Mouse (Mus musculus): ENCODE results near the gene Zswim4. TPM values are rescaled to one million over a fixed set of nuclear protein-coding genes. Genes with fewer than 3 reads are reported as not detected.
A peak's percentile ranks its signal among the peaks of the same experiment; 100 is the strongest.

The Zswim4 gene
- polyA plus RNA-seq, 1 experiment from 2014 or later: 41.1 TPM

- H3K4me3 ChIP-seq: peak within 1 kb of the TSS; percentile 93
- H3K36me3 ChIP-seq: peaks cover 65% of the 10 kb centered on the region
- H3K4me1 ChIP-seq: peaks cover 8% of the 10 kb centered on the region
- peak within 1 kb of the TSS; percentile 85 for H3K4me2 ChIP-seq (replicated peaks)
- H3K27me3 ChIP-seq: no peaks in the 10 kb centered on the region
- WGBS: 4% methylated on average over 52 of the region's 52 CpGs
- ATAC-seq (replicated peaks): peak; percentile 92
- H3K27ac ChIP-seq (replicated peaks): peak within 1 kb of the TSS; percentile 78
- H3K9me3 ChIP-seq: no peaks in the 10 kb centered on the region
- peak within 1 kb of the TSS; percentile 81 for H3K9ac ChIP-seq (replicated peaks)
Observed at GRCm38 (mm10) chr8:84249257-84250170, 12.7 kb upstream of the Zswim4 start, which contains the start of gene D8Ertd738e. Gene D8Ertd738e (minus strand): TSS chr8:84249719.

DNA sequence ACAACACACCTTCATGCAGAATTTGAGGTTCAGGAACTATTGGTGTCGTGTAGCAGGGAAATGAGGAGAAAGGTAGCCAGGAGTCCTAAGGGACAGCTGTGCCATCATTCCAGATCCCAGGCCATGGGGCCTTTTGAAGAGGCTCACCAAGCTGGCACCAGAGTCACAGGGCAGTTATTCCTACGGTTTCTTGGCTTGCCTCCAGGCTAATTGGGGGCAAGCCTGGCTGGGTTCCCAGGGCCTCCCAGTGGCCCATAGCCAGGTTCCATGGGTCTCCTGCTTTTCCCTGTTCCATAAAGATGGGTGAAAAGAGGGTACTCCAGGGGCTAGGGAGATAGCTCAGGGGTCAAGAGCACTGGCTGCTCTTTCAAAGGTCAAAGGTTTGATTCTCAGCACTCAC is 5.0 kb upstream of the Zswim4 start:
- peaks cover 31% of the 10 kb centered on the region for H3K36me3 ChIP-seq
- no peaks in the 10 kb centered on the region for H3K9me3 ChIP-seq
- no peak overlapping the region for H3K27ac ChIP-seq (replicated peaks)
- no peak for ATAC-seq (replicated peaks)
- H3K4me3 ChIP-seq: no peak overlapping the region
- no peaks in the 10 kb centered on the region for H3K27me3 ChIP-seq
- H3K4me1 ChIP-seq: peaks cover 20% of the 10 kb centered on the region
- no peak overlapping the region for H3K4me2 ChIP-seq (replicated peaks)
- H3K9ac ChIP-seq (replicated peaks): no peak overlapping the region
- 24% methylated on average over 2 of the region's 2 CpGs for WGBS

GRCm38 (mm10) chr8:84241167-84241566 is 4.3 kb upstream of the Zswim4 start:
- no peak overlapping the region for H3K4me3 ChIP-seq
- WGBS: 57% methylated on average over 6 of the region's 6 CpGs
- H3K9ac ChIP-seq (replicated peaks): 0 out of 2 replicates have a peak overlapping the region, but pooled peaks have one; percentile 2
- H3K27ac ChIP-seq (replicated peaks): no peak overlapping the region
- ATAC-seq (replicated peaks): no peak
- no peak overlapping the region for H3K4me2 ChIP-seq (replicated peaks)
- H3K27me3 ChIP-seq: no peaks in the 10 kb centered on the region
- H3K9me3 ChIP-seq: no peaks in the 10 kb centered on the region
- H3K36me3 ChIP-seq: peaks cover 24% of the 10 kb centered on the region
- H3K4me1 ChIP-seq: peaks cover 21% of the 10 kb centered on the region

DNA sequence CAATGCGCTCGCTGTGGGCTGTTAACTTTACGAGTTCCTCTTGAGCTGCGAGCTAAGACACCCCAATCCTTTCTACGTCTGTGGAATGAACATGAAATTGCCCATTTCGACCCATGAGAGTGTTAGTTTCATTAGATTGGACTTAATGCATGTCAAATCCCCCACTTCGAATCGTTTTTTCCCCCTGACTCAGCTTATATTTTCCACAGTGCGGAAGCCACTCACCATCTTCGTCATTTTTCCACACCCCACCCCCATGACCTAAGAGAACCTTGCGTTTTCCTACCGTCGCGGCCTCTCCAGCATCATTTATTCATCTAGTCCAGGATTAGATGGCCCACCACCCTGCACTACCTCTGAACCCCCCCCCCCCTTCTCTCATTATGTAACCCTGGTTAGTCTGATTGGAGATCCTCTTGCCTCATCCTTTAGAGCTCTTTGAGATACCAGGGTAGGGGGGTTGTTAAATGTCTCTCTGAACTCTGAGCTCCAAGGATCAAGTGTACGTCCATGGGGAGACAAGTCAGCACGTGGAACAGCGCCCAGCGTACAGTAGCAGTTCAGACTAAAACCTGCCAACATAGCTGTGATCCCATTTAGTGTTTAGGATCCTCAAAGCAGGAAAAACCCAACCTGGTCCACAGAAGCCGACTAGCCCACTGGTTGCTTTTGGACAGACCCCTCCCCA is 831 bp upstream of the Zswim4 start:
- H3K4me1 ChIP-seq: peaks cover 49% of the 10 kb centered on the region
- peak overlapping the region; percentile 85 for H3K4me3 ChIP-seq
- H3K9ac ChIP-seq (replicated peaks): peak overlapping the region; percentile 73
- 21% methylated on average over 19 of the region's 19 CpGs for WGBS
- H3K27me3 ChIP-seq: no peaks in the 10 kb centered on the region
- no peaks in the 10 kb centered on the region for H3K9me3 ChIP-seq
- peak overlapping the region; percentile 90 for H3K27ac ChIP-seq (replicated peaks)
- peak; percentile 8 for ATAC-seq (replicated peaks)
- H3K4me2 ChIP-seq (replicated peaks): peak overlapping the region; percentile 74
- peaks cover 18% of the 10 kb centered on the region; the same call in 1 of the 2 replicates for H3K36me3 ChIP-seq

DNA sequence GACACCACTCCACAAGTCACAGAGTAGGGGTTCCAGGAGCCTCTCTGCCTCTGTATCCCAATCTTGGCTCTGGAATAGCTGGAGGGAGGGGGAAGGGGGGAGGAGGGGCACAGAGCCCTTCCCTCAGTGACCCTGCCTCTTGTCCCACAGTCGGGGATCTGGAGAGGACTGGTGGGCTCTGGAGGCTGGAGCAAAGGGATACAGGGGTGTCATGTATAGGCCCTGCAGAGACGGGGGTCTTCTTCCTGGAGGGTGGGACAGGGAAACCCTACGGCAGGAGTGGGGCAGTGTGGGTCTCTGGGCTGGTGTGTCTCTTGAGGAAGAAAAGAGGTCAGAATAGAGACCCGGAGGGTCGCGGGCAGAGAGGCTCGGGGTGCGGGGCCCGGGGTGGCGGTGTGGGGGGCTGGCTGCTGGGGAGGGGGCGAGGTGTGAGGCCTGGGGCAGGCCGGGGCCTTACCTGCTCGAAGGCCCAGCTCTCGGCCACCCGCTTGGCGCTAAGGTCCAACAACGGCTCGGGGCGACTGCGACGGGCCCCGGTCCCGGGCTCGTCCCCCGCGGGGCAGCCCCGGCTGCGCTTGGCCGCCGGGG is 351 bp downstream of the Zswim4 start:
- WGBS: 0% methylated on average over 30 of the region's 30 CpGs

GRCm38 (mm10) chr8:84235746-84236409 is 977 bp downstream of the Zswim4 start:
- WGBS: 37% methylated on average over 10 of the region's 10 CpGs
- H3K27me3 ChIP-seq: no peaks in the 10 kb centered on the region
- H3K4me2 ChIP-seq (replicated peaks): peak overlapping the region; percentile 64
- H3K4me3 ChIP-seq: peak overlapping the region; percentile 85
- no peak for ATAC-seq (replicated peaks)
- peaks cover 34% of the 10 kb centered on the region for H3K36me3 ChIP-seq
- H3K4me1 ChIP-seq: peaks cover 38% of the 10 kb centered on the region
- H3K27ac ChIP-seq (replicated peaks): peak overlapping the region; percentile 75; the same call in 1 of the 2 replicates
- H3K9ac ChIP-seq (replicated peaks): peak overlapping the region; percentile 96
- H3K9me3 ChIP-seq: no peaks in the 10 kb centered on the region

More for the DNA sequence above, 351 bp downstream of the Zswim4 start:
- Histone ChIP-seq H3K36me3 (peaks cover 28% of the 10 kb centered on the region), H3K9ac (replicated peaks) (peak overlapping the region; percentile 96), H3K4me3 (peak overlapping the region; percentile 85), H3K4me1 (peaks cover 45% of the 10 kb centered on the region), H3K27me3 (no peaks in the 10 kb centered on the region), H3K27ac (replicated peaks) (peak overlapping the region; percentile 75), H3K9me3 (no peaks in the 10 kb centered on the region), H3K4me2 (replicated peaks) (peak overlapping the region; percentile 64)
- ATAC-seq (replicated peaks): peak; percentile 41

- H3K9ac ChIP-seq (replicated peaks): no peak overlapping the region
- H3K27ac ChIP-seq (replicated peaks): no peak overlapping the region
- no peak overlapping the region for H3K4me3 ChIP-seq
- ATAC-seq (replicated peaks): no peak
- peaks cover 61% of the 10 kb centered on the region for H3K36me3 ChIP-seq
- WGBS: 93% methylated on average over 2 of the region's 2 CpGs
- H3K9me3 ChIP-seq: no peaks in the 10 kb centered on the region
- peaks cover 36% of the 10 kb centered on the region for H3K4me1 ChIP-seq
- no peak overlapping the region for H3K4me2 ChIP-seq (replicated peaks)
- no peaks in the 10 kb centered on the region for H3K27me3 ChIP-seq
Observed at GRCm38 (mm10) chr8:84233055-84233454, 3.8 kb downstream of the Zswim4 start.

- no peak overlapping the region for H3K4me3 ChIP-seq
- H3K27ac ChIP-seq (replicated peaks): no peak overlapping the region
- H3K36me3 ChIP-seq: peaks cover 84% of the 10 kb centered on the region
- no peak overlapping the region for H3K9ac ChIP-seq (replicated peaks)
- H3K4me1 ChIP-seq: peaks cover 26% of the 10 kb centered on the region
- WGBS: 73% methylated on average over 17 of the region's 17 CpGs
- no peak for ATAC-seq (replicated peaks)
- H3K9me3 ChIP-seq: no peaks in the 10 kb centered on the region
- H3K4me2 ChIP-seq (replicated peaks): no peak overlapping the region
- no peaks in the 10 kb centered on the region for H3K27me3 ChIP-seq
Observed at GRCm38 (mm10) chr8:84230735-84231134, 6.1 kb downstream of the Zswim4 start.

- WGBS: 76% methylated on average over 21 of the region's 21 CpGs
- no peak overlapping the region for H3K9ac ChIP-seq (replicated peaks)
- H3K27me3 ChIP-seq: no peaks in the 10 kb centered on the region
- no peak overlapping the region for H3K27ac ChIP-seq (replicated peaks)
- H3K4me1 ChIP-seq: no peaks in the 10 kb centered on the region
- H3K4me3 ChIP-seq: no peak overlapping the region
- H3K4me2 ChIP-seq (replicated peaks): no peak overlapping the region
- no peaks in the 10 kb centered on the region for H3K9me3 ChIP-seq
- peaks cover 94% of the 10 kb centered on the region for H3K36me3 ChIP-seq
- ATAC-seq (replicated peaks): 0 out of 2 replicates have a peak, but pooled peaks have one; percentile 35
Observed at GRCm38 (mm10) chr8:84223322-84224029, 13.4 kb downstream of the Zswim4 start.

DNA sequence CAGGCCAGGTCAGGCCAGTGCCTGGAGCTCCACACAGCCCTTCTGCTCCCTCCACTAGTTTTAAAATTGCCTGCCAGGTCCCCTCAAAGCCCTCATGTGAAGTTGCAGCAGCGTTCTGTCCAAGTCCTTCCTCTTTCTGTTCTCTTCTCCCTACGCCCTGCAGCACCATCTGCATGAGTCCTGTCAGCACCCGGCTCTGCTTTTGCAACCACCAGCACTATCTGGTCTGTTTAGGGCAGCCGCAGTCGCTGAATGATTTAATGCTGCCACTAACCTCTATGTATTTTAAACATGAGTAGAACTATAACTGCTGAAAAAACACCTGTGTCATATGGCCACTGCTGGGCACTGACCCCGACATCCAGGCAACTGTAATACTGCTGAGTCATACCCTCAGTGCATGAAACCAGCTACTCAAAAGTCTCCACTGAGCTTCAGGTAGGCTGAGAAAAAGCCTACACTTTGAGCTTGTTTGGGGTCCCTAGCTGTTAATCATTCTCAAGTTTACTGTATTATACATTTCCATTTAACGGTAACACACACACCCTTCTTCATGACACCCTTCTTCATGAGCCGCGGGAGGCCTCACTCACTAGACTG is 14.2 kb downstream of the Zswim4 start:
- no peak for ATAC-seq (replicated peaks)
- Histone ChIP-seq H3K9me3 (no peaks in the 10 kb centered on the region), H3K27me3 (no peaks in the 10 kb centered on the region), H3K4me3 (no peak overlapping the region), H3K27ac (replicated peaks) (no peak overlapping the region), H3K9ac (replicated peaks) (no peak overlapping the region), H3K36me3 (peaks cover 94% of the 10 kb centered on the region), H3K4me1 (no peaks in the 10 kb centered on the region), H3K4me2 (replicated peaks) (no peak overlapping the region)
- 91% methylated on average over 9 of the region's 9 CpGs for WGBS

GRCm38 (mm10) chr8:84220105-84220504 is 16.8 kb downstream of the Zswim4 start:
- Histone ChIP-seq H3K4me3 (no peak overlapping the region), H3K36me3 (peaks cover 94% of the 10 kb centered on the region), H3K4me1 (no peaks in the 10 kb centered on the region), H3K9ac (replicated peaks) (no peak overlapping the region), H3K9me3 (no peaks in the 10 kb centered on the region), H3K27ac (replicated peaks) (no peak overlapping the region), H3K27me3 (no peaks in the 10 kb centered on the region), H3K4me2 (replicated peaks) (no peak overlapping the region)
- 89% methylated on average over 7 of the region's 7 CpGs for WGBS
- no peak for ATAC-seq (replicated peaks)
